Mouse (Mus musculus) thymus, postnatal 0 days (tissue): Measurements from ENCODE around the gene 4921536K21Rik. TPM values are rescaled to one million over a fixed set of nuclear protein-coding genes. Genes with fewer than 3 reads are reported as not detected.

ENCODE experiments used
- DNase-seq: peaks from one replicate; pipeline ENCODE4 v3.0.0-alpha.2; 2015; ENCODE audit warnings: low spot score
- polyA plus RNA-seq: library from polyadenylated mRNA; unstranded; fragments of >200 nt; fragmentation: Nextera tagmentation; extraction: Ambion mirVana; gene quantifications from 2 replicates; pipeline ENCODE4 v1.2.1, GENCODE M21; 2015

The 4921536K21Rik gene
- 0.06 and 0.08 TPM in 2 replicates for polyA plus RNA-seq

DNA sequence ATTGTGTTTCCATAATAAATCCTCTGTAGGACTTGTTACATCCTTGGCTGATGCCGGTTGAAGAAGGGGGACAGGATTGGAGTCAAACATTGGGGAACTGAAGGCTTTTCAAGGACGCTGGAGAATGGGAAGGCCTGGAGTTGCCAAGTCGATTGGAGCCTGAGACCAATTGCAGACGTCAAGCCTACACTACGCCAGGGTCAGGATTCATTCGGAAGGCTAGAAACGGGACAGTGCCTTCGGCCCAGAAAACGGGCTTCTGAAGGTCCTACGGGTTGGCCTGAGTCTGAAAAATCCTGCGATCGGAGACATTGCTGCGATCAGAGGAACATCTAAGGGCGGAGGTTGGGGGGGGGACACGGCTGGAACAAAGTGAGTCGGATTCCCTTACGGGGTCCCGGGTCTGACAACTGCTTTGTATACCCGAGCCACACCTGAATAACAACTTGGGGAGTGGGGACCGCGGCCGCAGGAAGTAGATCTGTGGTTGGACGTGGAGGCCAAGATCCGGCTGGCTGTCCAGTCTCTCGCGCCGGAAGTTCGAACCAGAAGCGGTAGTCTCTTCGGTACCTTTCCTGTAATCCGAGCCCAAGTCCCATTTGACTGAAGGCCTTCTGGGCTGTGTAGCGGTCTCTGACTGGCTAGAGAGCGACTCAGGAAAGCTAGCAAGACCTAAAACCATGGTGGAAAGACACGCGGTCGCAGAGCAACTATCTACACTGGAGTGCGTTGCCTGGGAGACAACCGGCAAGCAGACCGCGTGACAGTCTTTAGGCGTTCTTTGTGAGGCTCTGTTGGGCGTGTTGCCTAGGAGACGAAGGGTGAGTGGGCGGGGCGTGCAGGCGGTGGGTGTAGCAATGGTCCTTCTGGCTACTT, at the start of gene 4921536K21Rik, which contains the start of gene Dusp18:
Gene 4921536K21Rik, minus strand, starts transcription at position 693 of the 876 bp plus-strand sequence.
Gene Dusp18, plus strand, starts transcription at position 835 of the 876 bp plus-strand sequence.
- peak; percentile 85 for DNase-seq

DNA sequence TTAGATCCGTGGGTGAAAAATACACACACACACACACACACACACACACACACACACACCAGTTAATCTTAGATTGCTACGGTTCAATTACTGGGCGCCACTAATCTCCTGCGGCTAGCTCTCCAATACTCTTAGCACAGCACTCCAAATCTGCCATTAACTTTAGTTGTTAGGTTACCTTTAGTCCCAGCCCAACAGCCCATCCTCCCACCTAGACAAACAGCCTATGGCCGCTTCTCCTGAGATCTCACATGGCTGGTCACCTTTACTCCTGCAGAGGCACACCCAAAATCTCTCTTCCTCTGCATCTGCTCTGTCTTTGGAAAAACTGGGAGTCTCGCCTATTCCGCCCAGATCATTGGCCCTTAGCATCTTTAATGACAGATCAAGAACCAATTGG, 46.5 kb upstream of the 4921536K21Rik start:
- DNase-seq = no peak

DNA sequence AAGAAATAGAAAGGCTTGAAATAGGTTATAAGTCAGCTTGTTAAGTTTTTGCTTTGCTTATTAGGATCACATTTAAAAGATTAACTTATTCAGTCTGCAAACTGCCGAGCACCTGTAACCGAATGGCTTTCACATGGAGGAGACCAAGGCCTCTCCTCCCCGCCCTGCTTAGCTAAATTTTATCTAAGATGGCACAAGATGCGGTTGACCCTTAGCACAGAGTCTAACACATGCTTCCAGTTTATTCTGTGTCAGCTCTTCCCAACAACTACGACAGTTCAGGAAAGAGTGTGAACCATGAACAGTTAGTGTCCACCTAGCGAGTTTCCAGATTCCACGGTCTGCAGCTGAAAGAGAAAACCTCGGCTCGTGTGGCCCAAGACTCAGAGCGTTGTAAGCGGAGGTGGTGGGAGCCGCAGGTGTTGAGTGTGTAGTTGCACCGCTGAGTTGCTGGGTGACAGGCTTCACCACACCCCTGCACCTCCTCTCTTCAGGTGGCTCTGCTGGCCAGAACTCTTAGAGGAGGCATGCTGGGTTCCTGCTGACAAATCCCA, 42.5 kb upstream of the 4921536K21Rik start:
- no peak for DNase-seq

DNA sequence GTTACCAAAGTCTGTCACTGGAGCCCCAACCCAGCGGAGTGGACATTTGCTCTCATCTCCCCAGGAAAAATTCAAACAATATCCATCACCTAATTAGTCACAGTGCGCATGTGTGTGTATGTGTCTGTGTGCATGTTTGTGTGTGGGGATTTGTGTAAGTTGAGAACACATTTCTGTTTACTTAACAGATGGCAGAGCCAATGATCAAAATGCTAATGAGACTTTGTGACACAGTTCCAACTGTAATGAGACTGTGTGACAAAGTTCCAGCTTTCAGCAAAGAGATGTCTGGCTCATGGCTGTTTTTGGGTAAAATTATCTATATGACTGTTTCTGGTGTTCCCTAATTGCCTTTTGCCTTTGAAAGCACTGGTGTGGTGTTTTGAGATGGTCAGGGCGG, 41.4 kb upstream of the 4921536K21Rik start:
- no peak for DNase-seq

DNA sequence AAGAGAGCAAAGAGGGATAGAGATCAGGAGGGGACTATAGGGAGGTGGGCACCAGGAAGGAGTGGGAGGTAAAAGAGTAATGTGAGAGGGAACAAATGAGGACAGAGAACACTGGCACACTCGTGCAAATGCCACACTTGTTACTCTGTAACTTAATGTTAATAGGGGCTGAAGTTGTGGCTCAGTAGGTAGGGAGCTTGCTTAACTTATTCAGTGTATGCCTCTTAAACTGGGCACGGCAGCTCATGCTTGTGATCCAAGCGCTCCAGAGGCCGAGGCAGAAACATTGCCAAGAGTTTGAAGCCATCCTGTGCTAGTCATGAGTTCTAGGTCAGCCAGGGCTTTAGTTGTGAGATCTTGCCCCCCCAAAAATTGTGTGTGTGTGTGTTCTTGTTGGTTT, 40.2 kb upstream of the 4921536K21Rik start:
- no peak for DNase-seq

DNA sequence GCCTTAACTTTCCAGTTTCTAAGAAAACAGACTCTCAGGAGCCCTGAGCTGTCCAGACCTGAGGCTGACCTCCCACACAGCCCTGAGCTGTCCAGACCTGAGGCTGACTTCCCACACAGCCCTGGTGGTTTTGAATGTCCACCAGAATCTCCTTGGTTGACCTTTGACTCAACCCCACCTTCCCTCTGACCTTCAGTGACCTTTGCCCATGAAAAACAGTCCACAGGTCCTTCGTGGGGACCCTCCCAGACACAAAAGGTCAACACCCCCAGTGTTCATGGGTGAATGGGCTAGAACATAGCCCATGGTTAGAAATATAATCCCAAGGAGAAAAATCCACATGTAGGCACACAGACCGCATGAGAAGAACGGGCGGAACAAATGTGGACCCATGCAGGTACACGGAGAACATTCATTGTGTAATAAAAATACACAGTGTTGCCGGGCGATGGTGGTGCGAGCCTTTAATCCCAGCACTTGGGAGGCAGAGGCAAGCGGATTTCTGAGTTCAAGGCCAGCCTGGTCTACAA, 38.9 kb upstream of the 4921536K21Rik start:
- DNase-seq = no peak

DNA sequence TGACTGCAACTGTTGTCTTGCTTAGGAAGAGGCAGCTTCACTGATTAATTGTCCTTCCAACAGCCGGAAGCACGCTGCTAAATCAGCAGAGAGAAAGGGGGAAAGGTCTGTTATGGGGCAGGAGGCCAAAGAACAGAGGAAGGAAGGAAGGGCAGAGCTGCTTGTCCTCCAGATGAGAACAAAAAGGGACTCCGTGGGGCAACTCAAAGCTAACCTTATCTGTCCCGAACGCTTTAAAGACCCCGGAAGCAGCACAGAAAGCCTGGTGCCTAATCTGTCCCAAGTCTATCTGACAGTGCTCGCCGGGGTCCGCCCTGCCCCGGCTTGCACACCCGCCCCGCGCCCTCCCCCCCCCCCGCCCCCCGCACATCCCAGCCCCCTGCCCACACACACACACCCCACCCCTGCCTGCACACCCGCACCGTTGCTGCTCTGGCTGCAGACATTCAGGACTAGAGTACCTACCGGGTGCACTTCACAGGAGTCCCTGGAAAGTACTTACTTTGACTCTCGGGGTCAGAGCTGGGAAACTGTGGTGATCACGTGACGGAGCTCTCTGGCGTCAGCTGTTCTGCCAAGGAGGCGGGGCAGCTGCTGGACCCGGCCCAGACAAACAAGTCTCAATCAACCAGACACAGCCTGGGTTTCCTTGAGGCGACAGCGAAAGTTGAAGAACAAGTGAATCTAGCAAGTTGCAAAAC, 36.8 kb upstream of the 4921536K21Rik start, which contains the start of gene Tcn2:
Gene Tcn2, minus strand, starts transcription at position 649 of the 701 bp plus-strand sequence.
- DNase-seq = peak; percentile 73

DNA sequence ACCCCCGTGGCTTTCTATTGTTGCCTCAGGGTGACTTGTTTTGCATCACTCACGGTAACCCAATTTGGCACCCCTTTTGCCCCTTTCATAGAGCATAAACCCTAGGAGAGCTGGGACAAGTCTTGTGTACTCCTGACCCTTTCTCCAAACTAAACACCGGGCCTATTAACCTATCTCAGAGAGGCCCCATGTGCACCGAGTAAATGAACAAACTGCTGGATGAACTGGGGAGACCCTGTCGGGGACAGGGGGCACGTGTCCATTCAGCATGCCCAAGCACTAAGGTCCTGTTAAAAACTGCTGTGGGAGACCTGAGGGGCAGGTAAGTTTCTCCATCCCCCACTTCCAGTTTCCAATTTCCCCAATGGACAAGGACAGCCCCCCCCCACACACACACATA, 36.0 kb upstream of the 4921536K21Rik start:
- DNase-seq = no peak

DNA sequence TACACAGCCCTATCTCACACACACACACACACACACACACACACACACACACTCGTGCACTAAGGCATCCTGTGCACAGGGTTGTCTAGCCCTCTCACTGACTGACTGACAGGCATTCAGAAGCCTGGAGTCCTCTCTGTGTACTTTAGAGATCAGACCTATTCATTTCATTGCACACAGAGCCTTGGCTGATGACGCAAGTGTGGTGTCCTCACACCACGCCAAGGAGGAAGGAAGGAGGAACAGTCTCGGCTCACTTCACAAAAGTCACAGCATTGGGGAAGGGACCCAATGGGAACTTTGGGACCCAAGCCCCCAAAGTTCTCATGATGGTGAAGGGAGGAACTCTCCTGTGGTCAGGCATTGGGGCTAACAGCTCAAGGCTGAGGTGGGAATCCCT, 35.1 kb upstream of the 4921536K21Rik start:
- DNase-seq = no peak

DNA sequence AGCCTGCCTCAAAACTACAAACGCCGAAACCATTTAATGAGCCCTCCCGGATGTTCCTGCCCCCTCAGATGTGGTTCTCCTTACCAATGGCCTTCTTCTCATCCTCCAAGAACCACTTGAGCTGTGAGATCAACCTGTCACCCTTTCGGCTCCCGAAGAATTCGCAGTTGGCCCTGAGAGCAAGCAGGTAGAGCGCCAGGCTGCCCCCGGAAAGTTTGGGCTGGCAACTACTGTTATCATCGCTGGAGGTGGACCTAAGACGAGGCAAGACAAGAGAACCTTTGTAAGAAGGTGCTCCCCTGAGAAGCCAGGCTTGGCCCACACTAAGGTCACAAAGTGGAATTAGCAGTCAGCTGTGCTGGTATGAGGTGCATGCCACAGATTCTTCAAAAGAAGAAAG, 31.0 kb upstream of the 4921536K21Rik start:
- no peak for DNase-seq

DNA sequence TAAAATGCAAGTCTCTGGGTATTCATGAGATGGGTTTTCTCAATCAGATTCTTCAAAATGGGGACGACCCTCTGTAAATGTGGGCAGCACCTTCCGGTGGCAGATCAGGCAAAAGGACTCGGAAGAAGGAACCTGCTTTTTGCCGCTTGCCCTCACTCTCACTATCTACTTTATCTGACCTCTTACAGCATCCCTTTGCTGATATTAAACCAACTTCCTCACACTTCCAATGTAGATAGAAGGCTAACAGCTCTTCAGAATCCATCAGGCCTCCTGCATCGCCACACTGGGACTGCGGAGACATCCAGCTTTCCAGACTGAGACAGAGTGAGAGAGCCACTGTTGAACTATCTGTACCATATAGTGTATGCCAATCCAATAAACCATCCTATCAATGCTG, 27.8 kb upstream of the 4921536K21Rik start:
- DNase-seq = no peak

DNA sequence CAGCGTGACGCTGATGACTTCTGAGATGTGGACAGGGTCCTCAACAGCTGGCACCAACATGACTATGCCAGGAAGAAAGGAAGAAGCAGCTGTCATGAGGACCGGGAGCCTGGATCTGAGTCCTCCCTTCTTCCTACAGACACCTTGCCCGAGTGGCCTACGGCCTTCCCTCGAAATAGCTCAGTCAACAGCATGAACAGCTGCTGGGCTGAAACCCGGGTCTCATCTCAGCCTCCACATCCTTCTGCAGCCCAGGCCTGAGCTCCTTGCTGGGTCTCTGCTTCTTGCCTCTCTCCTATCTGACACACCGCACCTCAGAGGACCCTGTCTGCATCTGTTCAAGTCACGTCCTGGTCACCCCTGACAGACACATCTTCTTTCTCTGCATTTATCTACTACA, 27.2 kb upstream of the 4921536K21Rik start:
- no peak for DNase-seq

DNA sequence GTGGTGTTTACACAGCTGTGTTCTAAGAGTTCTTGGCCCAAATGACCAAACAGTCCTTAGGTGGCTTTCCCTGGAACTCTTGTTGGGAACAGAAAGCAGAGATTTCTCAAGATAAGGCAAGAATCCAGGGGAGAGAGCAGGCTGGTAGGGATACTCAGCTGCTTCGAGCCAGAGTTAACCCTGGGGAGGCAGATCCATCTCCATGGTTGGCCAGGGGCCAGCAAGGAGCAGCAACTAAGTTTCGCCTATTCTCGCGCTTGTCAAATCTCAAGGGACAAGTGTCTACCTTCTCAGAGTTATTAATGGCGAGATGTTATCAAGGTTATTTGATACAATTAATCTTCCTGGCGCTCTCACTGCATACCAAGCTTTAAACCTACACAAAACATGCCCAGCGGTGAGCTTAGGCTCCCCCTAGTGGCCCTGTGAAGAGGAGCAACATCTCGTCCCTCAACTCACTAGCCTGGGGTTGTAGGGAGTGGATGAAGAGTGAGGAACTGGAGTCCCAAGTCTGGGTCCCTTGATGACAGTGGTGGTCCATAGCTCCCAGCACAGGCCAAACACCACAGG, 26.5 kb upstream of the 4921536K21Rik start:
- peak; percentile 63 for DNase-seq

DNA sequence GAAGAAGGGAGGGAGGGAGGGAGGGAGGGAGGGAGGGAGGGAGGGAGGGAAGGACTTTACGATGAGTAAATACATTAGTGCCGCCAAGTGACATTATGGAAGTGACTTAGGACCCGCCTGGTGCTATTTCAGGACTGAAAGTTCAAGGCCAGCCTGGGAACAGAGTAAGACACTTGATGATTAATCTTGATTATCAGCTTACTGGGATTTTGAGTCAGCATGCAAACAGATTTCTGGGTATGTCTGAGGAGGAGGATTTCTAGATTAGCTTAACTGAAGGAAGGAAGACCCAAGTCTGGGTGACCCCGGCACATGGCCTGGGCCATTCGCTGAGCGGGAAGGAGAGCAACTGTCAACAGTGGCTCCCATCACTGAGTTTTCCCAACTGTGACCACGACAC, 25.6 kb upstream of the 4921536K21Rik start:
- no peak for DNase-seq

DNA sequence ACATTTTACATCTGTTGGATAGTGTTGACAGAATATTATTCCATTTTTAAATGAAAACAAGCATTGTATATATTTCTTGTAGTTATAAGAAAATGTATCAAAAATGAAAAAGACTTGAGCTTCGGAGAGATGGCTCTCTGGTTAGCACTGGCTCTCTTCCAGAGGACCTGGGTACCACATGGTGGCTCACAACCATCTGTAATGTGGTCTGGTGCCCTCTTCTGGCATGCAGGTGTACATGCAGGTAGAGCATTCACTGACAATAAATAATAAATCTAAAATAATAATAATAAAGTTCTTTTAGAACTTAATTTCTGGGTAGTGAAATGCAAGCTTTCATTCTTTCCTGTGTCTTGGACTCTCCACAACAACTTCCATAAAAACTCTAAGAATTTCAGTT, 23.8 kb upstream of the 4921536K21Rik start:
- no peak for DNase-seq

DNA sequence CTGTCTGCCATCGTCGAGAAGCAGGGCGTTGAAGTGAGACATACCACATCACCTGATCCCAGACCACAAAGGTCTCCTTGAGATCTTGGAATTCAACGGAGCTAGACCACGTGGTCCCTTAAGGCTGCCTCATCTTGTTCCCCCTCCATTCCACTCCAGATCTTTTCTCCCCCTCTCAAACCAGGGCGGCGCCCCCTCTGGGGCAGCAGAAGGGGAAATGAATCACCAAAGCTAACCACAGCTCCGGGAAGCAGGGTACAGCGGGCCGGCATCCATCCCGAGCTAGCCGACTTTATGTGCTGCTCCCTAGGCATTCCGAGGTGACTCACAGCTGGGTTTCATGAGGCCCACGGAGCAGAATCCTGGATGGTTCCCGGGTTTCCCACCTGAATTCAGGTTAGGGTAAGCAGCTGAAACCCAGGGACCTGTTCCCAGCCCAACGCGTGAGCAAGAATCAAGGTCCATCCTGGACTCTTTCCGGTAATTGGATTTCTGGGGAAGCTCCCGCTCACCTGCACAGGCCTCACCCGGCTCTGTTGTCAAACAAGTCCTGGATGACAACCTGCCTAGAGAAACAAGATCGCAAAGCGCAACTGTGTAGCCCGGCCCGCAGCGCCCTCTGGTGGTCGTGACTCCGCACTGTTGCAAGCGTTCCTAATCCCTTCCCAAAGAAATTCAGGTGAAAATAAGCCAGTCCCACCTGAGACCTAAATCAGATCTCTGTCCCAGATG, 19.4 kb upstream of the 4921536K21Rik start, which contains the start of gene Slc35e4:
Gene Slc35e4, minus strand, starts transcription at position 556 of the 732 bp plus-strand sequence.
- peak; percentile 70 for DNase-seq

DNA sequence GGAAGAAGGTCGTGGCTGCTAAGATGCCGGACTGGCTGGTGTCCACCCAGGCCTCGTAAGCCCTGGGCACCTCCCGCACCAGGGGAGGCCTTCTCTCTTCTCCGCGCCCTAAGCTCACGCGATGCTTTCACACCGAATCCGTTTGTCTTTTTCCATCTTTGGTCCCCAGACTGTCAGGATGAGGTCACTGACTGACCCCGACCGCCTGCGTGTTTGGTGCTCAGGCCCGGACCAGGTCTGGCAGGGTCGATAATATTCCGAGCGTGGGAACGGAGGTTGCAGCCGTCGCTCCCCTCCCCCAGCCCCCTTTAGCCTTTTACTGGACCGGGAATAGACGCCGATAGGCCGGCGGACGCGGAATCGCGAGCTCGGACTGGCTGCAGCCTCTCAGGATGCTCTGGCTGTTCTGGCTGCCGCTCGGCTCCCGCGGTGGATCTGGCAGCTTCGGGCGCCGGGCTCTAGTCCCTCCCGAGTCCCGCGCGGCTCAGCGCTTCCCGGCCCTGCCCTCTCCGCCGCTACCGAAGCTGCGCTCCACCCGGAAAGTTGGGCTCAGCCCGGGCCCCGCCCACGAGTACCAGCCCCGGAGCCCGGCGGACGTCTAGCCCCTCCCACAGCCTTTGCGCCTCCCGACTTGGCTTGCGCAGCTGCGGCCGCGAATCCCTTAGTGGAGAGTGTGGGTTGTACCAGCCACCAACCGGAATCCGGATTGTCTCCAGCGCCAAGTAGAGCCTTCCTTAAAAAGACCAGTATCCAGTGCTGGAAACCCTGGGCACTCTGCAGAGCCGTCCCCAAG, 18.6 kb upstream of the 4921536K21Rik start:
- DNase-seq = peak; percentile 76

DNA sequence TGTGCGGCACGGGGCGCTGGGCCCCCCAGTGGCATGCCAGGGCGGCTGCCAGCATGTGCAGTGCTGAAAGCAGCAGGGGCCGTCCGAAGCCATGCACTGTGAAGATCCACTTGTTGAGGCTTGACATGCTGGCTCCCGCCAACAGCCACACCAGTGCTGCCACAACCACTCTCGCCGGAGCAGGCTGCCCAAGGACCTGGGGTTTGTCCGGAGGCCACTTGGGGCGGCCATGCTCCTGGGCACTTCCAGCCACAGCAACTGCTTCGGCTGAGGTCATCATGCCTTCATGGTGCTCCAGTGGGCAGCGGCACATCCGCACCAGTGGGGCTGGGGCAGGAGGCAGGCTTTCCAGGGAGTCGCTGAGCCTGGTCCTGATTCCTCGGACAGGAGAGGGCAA, 18.0 kb upstream of the 4921536K21Rik start:
- peak; percentile 9 for DNase-seq

DNA sequence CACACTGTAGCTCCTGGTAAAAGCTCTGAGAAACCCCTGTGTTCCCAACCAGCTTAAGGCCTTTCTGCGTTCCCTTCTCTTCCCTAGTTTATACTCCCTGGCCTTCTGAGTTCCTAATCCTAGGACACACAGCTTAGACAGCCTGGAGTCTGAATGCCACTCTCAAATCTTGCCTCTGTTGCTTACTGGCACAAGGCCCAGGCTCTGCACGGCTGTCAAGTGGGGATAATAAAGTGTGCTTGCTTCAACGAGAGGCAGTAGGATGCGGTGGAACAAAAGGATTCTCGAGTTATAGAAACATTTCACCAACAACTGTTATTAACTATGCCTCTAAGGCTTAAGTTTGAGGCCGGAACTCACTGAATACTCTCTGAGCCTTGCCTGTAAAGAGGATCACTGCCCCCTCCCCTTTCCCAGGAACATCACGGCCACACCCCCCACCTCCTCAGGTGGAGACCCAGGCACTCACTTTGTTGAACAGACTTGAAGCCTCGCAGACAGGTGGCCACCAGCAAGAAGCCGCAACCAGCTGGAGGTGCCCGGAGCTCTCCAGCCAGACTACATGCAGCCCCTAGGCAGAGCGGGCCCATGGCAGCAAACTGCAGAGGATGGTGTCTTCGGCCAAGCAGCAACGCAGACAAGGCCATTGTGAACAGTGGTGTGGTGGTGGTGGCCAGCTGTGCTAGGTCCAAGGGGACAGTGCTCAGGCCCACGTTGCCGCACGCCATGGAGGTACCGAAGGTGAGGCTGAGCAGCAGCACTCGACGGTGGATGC, 17.4 kb upstream of the 4921536K21Rik start:
- DNase-seq = no peak
